Mouse (Mus musculus): ENCODE results near the gene Tead4.

- TF ChIP-seq CTCF (IDR thresholded peaks at IDR 0.05; ENCODE audit: low read depth, low read length): no peak
- no peak for TF ChIP-seq TAL1 (conservative IDR thresholded peaks at IDR 0.05; ENCODE audit: low read depth, low read length)
Measured at GRCm38 (mm10) chr6:128272754-128273153, 27.9 kb downstream of the Tead4 start.

Data from G1E (cell line).